Mouse (Mus musculus): ENCODE measurements around the gene Dnajc13.

- TF ChIP-seq EP300 (optimal IDR thresholded peaks at IDR 0.05): no peak
- no peak for TF ChIP-seq CTCF (IDR thresholded peaks at IDR 0.05; ENCODE audit: low read depth)
These were observed 90.4 kb downstream of the Dnajc13 start for GRCm38 (mm10) chr9:104172342-104172741.
